Mouse (Mus musculus): ENCODE measurements around the gene Cst12. TPM values are rescaled to one million over a fixed set of nuclear protein-coding genes. Genes with fewer than 3 reads are reported as not detected.

Cst12 gene
- polyA plus RNA-seq (2012), result not detected in 2 replicates

GRCm38 (mm10) chr2:148789142-148789541 is at the start of gene Cst12:
Gene Cst12 (plus strand): TSS chr2:148789361.

GRCm38 (mm10) chr2:148750058-148750457 is 39.1 kb upstream of the Cst12 start, which contains the start of gene Cstl1:
Gene Cstl1 (plus strand): TSS chr2:148750358.

GRCm38 (mm10) chr2:148771397-148771796 is 17.8 kb upstream of the Cst12 start, which contains the start of gene Cst11:
Gene Cst11 (minus strand): TSS chr2:148771497.

GRCm38 (mm10) chr2:148781709-148782108 is 7.5 kb upstream of the Cst12 start, which contains the start of gene 8030411F24Rik:
Gene 8030411F24Rik (plus strand): TSS chr2:148782009.

GRCm38 (mm10) chr2:148798485-148798884 is 9.3 kb downstream of the Cst12 start, which contains the start of gene Cst8:
Gene Cst8 (plus strand): TSS chr2:148798785.

GRCm38 (mm10) chr2:148819909-148820308 is 30.7 kb downstream of the Cst12 start, which contains the start of gene Cst13:
Gene Cst13 (plus strand): TSS chr2:148820081.

GRCm38 (mm10) chr2:148834912-148835311 is 45.8 kb downstream of the Cst12 start, which contains the start of gene Cst9:
Gene Cst9 (plus strand): TSS chr2:148835147.

Other genes starting within 250 kb of the Cst12 start
- gene Nxt1, start 116.8 kb upstream of the Cst12 start, polyA plus RNA-seq (2012), result 35.0 and 49.1 TPM in 2 replicates
- 11.8 and 12.8 TPM in 2 replicates for gene Gzf1, start 108.3 kb upstream of the Cst12 start, polyA plus RNA-seq (2012)
- 0.17 and 0.19 TPM in 2 replicates for gene Napb, start 56.9 kb upstream of the Cst12 start, polyA plus RNA-seq (2012)
- gene Cstl1, start 39.0 kb upstream of the Cst12 start, polyA plus RNA-seq (2012), result not detected in 2 replicates
- gene Cst11, start 17.9 kb upstream of the Cst12 start, polyA plus RNA-seq (2012), result not detected in 2 replicates
- gene 8030411F24Rik, start 7.4 kb upstream of the Cst12 start, polyA plus RNA-seq (2012), result not detected in 2 replicates
- gene Cst8, start 9.4 kb downstream of the Cst12 start, polyA plus RNA-seq (2012), result not detected in 2 replicates
- gene Cst13, start 30.7 kb downstream of the Cst12 start, polyA plus RNA-seq (2012), result not detected in 2 replicates
- gene Cst9, start 45.8 kb downstream of the Cst12 start, polyA plus RNA-seq (2012), result not detected in 2 replicates
- gene 9230104L09Rik, start 75.7 kb downstream of the Cst12 start, polyA plus RNA-seq (2012), result not detected in 2 replicates
- 971 and 1,101 TPM in 2 replicates for gene Cst3, start 86.3 kb downstream of the Cst12 start, polyA plus RNA-seq (2012)
- gene Gm1330, start 213.9 kb downstream of the Cst12 start, polyA plus RNA-seq (2012), result not detected in 2 replicates
- gene Gm10750, start 227.9 kb downstream of the Cst12 start, polyA plus RNA-seq (2012), result not detected in 2 replicates